Mouse (Mus musculus): ENCODE results near the gene Inpp4a. TPM values are rescaled to one million over a fixed set of nuclear protein-coding genes. Genes with fewer than 3 reads are reported as not detected.

Gene Inpp4a
- polyA plus RNA-seq, 1 experiment, result 2.4 TPM

GRCm38 (mm10) chr1:37442848-37443835, 143.5 kb downstream of the Inpp4a start:
- Histone ChIP-seq H3K79me3 (ENCODE audit: low read depth) (no peaks in the 10 kb centered on the region), H3K36me3 (ENCODE audit: control insufficient read depth, insufficient read depth) (peaks cover 17% of the 10 kb centered on the region)

GRCm38 (mm10) chr1:37448361-37449095, 148.9 kb downstream of the Inpp4a start:
- no peaks in the 10 kb centered on the region for H3K79me2 ChIP-seq (ENCODE audit: control insufficient read depth, insufficient read depth)
- no peaks in the 10 kb centered on the region for H3K36me3 ChIP-seq (ENCODE audit: control insufficient read depth, insufficient read depth)
- no peak overlapping the region for H3ac ChIP-seq (ENCODE audit: control insufficient read depth, insufficient read length, low read depth)
- H3K79me3 ChIP-seq (ENCODE audit: low read depth), result no peaks in the 10 kb centered on the region
- no peak overlapping the region for H3K4me3 ChIP-seq (ENCODE audit: insufficient read depth, poor library complexity, severe bottlenecking)
- TF ChIP-seq USF1 (IDR thresholded peaks at IDR 0.05; ENCODE audit: low read depth) (no peak), FOSL1 (IDR thresholded peaks at IDR 0.05; ENCODE audit: insufficient read depth, low read length, poor library complexity, severe bottlenecking) (no peak), MYOD1 (IDR thresholded peaks at IDR 0.05; ENCODE audit: control insufficient read depth, insufficient read length, low read depth) (no peak), CEBPB (IDR thresholded peaks at IDR 0.05; ENCODE audit: low read depth) (no peak), MAX (IDR thresholded peaks at IDR 0.05) (no peak), MYOG (IDR thresholded peaks at IDR 0.05; ENCODE audit: control insufficient read depth, extremely low read depth, insufficient read length) (no peak), CTCF (IDR thresholded peaks at IDR 0.05; ENCODE audit: control insufficient read depth, insufficient read depth, insufficient read length) (no peak)
- peaks cover 4% of the 10 kb centered on the region for H3K27me3 ChIP-seq (ENCODE audit: control insufficient read depth, insufficient read depth, insufficient read length)

More at GRCm38 (mm10) chr1:37442848-37443835, 143.5 kb downstream of the Inpp4a start:
- Histone ChIP-seq H3ac (ENCODE audit: control insufficient read depth, insufficient read length, low read depth) (no peak overlapping the region), H3K79me2 (ENCODE audit: control insufficient read depth, insufficient read depth) (no peaks in the 10 kb centered on the region), H3K27me3 (ENCODE audit: control insufficient read depth, insufficient read depth, insufficient read length) (peaks cover 4% of the 10 kb centered on the region), H3K4me3 (ENCODE audit: insufficient read depth, poor library complexity, severe bottlenecking) (no peak overlapping the region)
- TF ChIP-seq CTCF (IDR thresholded peaks at IDR 0.05; ENCODE audit: control insufficient read depth, insufficient read depth, insufficient read length) (no peak), FOSL1 (IDR thresholded peaks at IDR 0.05; ENCODE audit: insufficient read depth, low read length, poor library complexity, severe bottlenecking) (no peak), MYOG (IDR thresholded peaks at IDR 0.05; ENCODE audit: control insufficient read depth, extremely low read depth, insufficient read length) (no peak), CEBPB (IDR thresholded peaks at IDR 0.05; ENCODE audit: low read depth) (no peak)

GRCm38 (mm10) chr1:37451270-37451669, 151.6 kb downstream of the Inpp4a start:
- H3K36me3 ChIP-seq (ENCODE audit: control insufficient read depth, insufficient read depth), result no peaks in the 10 kb centered on the region
- no peak overlapping the region for H3ac ChIP-seq (ENCODE audit: control insufficient read depth, insufficient read length, low read depth)
- H3K27me3 ChIP-seq (ENCODE audit: control insufficient read depth, insufficient read depth, insufficient read length), result peaks cover 4% of the 10 kb centered on the region
- H3K79me3 ChIP-seq (ENCODE audit: low read depth), result no peaks in the 10 kb centered on the region
- H3K4me3 ChIP-seq (ENCODE audit: insufficient read depth, poor library complexity, severe bottlenecking), result no peak overlapping the region
- no peaks in the 10 kb centered on the region for H3K79me2 ChIP-seq (ENCODE audit: control insufficient read depth, insufficient read depth)
- TF ChIP-seq MYOD1 (IDR thresholded peaks at IDR 0.05; ENCODE audit: control insufficient read depth, insufficient read length, low read depth) (no peak), CTCF (IDR thresholded peaks at IDR 0.05; ENCODE audit: control insufficient read depth, insufficient read depth, insufficient read length) (no peak), MYOG (IDR thresholded peaks at IDR 0.05; ENCODE audit: control insufficient read depth, extremely low read depth, insufficient read length) (no peak), CEBPB (IDR thresholded peaks at IDR 0.05; ENCODE audit: low read depth) (no peak), USF1 (IDR thresholded peaks at IDR 0.05; ENCODE audit: low read depth) (no peak), FOSL1 (IDR thresholded peaks at IDR 0.05; ENCODE audit: insufficient read depth, low read length, poor library complexity, severe bottlenecking) (no peak), MAX (IDR thresholded peaks at IDR 0.05) (no peak)

DNA sequence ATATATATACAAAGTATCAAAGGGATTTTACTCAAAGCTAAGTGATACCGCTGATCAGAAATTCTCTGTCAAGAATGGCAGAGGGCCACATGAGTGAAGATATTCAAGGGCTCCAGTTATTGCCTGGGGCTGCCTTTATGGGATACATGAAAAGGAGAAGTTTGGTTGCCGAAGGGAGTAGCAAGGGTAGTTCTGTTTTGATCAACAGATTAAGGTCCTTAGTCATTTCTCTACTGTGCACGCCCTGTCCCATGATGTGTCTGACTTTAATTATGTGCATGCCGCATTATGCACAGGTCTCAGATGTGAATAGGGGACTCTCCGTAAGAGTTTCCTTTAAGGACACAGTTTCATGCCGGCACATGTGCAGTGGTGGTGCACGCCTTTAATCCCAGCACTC, 157.9 kb downstream of the Inpp4a start:
- H3K79me2 ChIP-seq (ENCODE audit: control insufficient read depth, insufficient read depth), result no peaks in the 10 kb centered on the region
- no peak overlapping the region for H3ac ChIP-seq (ENCODE audit: control insufficient read depth, insufficient read length, low read depth)
- no peak for TF ChIP-seq USF1 (IDR thresholded peaks at IDR 0.05; ENCODE audit: low read depth)
- TF ChIP-seq MYOD1 (IDR thresholded peaks at IDR 0.05; ENCODE audit: control insufficient read depth, insufficient read length, low read depth), result no peak
- TF ChIP-seq CTCF (IDR thresholded peaks at IDR 0.05; ENCODE audit: control insufficient read depth, insufficient read depth, insufficient read length), result no peak
- no peak for TF ChIP-seq MYOG (IDR thresholded peaks at IDR 0.05; ENCODE audit: control insufficient read depth, extremely low read depth, insufficient read length)
- no peak for TF ChIP-seq FOSL1 (IDR thresholded peaks at IDR 0.05; ENCODE audit: insufficient read depth, low read length, poor library complexity, severe bottlenecking)
- no peak for TF ChIP-seq CEBPB (IDR thresholded peaks at IDR 0.05; ENCODE audit: low read depth)
- TF ChIP-seq MAX (IDR thresholded peaks at IDR 0.05), result no peak
- H3K4me3 ChIP-seq (ENCODE audit: insufficient read depth, poor library complexity, severe bottlenecking), result no peak overlapping the region
- no peaks in the 10 kb centered on the region for H3K27me3 ChIP-seq (ENCODE audit: control insufficient read depth, insufficient read depth, insufficient read length)
- H3K36me3 ChIP-seq (ENCODE audit: control insufficient read depth, insufficient read depth), result no peaks in the 10 kb centered on the region
- H3K79me3 ChIP-seq (ENCODE audit: low read depth), result no peaks in the 10 kb centered on the region

Other genes starting within 250 kb of the Inpp4a start
- 0.02 TPM for gene Cnga3, start 85.4 kb upstream of the Inpp4a start, polyA plus RNA-seq (2012; fragmentation: generic; extraction: Trizol)
- gene Coa5, start 130.2 kb downstream of the Inpp4a start, polyA plus RNA-seq (2012; fragmentation: generic; extraction: Trizol), result 33.9 TPM
- 38.5 TPM for gene Unc50, start 130.3 kb downstream of the Inpp4a start, polyA plus RNA-seq (2012; fragmentation: generic; extraction: Trizol)
- 0.01 TPM for gene Mgat4a, start 241.2 kb downstream of the Inpp4a start, polyA plus RNA-seq (2012; fragmentation: generic; extraction: Trizol)